Mouse (Mus musculus) embryonic fibroblast, embryonic 13.5 days (primary cell): ENCODE measurements around the gene Lrrc8e.

Experiments
- CTCF ChIP-seq: IDR thresholded peaks from 2 replicates; pipeline ENCODE4 v1.5.1; 2011; ENCODE audit warnings: mild to moderate bottlenecking, control low read depth, low read length, moderate library complexity, borderline replicate concordance; ENCODE audit not compliant: insufficient read depth
- POLR2A ChIP-seq: IDR thresholded peaks from 2 replicates; pipeline ENCODE4 v1.6.1; 2011; ENCODE audit warnings: low read depth, mild to moderate bottlenecking, control low read depth, low read length, moderate library complexity

GRCm38 (mm10) chr8:4212809-4213209 lies 13.8 kb upstream of the Lrrc8e start:
- no peak for TF ChIP-seq CTCF
- TF ChIP-seq POLR2A, result no peak
